Mouse (Mus musculus) erythroblast, embryonic 14.5 days (primary cell): ENCODE results near the gene Pcca. TPM values are rescaled to one million over a fixed set of nuclear protein-coding genes. Genes with fewer than 3 reads are reported as not detected.

Experiments
- H3K27me3 ChIP-seq: 2 replicates; pipeline ENCODE4 v1.6.1; 2012; ENCODE audit warnings: inconsistent platforms; ENCODE audit not compliant: control insufficient read depth
- H3K36me3 ChIP-seq: 2 replicates; pipeline ENCODE4 v1.6.1; 2012; ENCODE audit warnings: mild to moderate bottlenecking, inconsistent platforms; ENCODE audit not compliant: control insufficient read depth
- H3K4me1 ChIP-seq: 2 replicates; pipeline ENCODE4 v1.6.1; 2012; ENCODE audit warnings: inconsistent platforms; ENCODE audit not compliant: control insufficient read depth
- H3K4me3 ChIP-seq: replicated peaks from 2 replicates; pipeline ENCODE3; 2012; ENCODE audit warnings: moderate library complexity, mild to moderate bottlenecking, inconsistent platforms
- H3K9me3 ChIP-seq: 2 replicates; pipeline ENCODE4 v1.6.1; 2012; ENCODE audit warnings: low read length, inconsistent platforms, mixed read lengths; ENCODE audit not compliant: control insufficient read depth
- GATA1 ChIP-seq: IDR thresholded peaks from 2 replicates; pipeline ENCODE4 v1.6.1; 2012; ENCODE audit warnings: low read length, inconsistent platforms, mixed read lengths
- TAL1 ChIP-seq: IDR thresholded peaks from 3 replicates; pipeline ENCODE4 v1.6.1; 2012; ENCODE audit warnings: low read length, inconsistent platforms, mixed read lengths
- polyA plus RNA-seq: library from polyadenylated mRNA; stranded (reverse); fragments of >175 nt; gene quantifications from 2 replicates; pipeline ENCODE4 v1.2.3, GENCODE M21; 2012

Pcca gene
- polyA plus RNA-seq, 1 experiment = 0.07 TPM

DNA sequence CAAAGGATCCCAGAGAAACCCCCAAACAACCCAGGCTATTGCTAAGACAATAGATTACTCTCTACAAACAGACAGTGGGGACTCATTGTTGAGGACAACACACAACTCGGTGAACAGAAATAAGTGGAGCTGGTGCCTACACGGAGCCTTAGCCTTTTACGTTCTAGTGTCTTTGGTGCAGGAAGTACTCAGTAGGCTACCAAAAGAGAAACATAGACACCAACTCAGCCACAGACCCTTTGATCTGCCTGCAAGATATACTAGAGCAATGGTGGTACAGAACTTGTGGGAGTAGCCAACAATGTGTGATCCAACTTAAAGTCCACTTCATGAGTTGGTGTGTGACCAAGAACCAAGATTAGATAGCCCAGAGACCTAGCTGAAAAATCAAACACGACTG is 374.0 kb downstream of the Pcca start:
- peaks cover 5% of the 10 kb centered on the region for H3K36me3 ChIP-seq
- H3K27me3 ChIP-seq = no peaks in the 10 kb centered on the region
- H3K4me3 ChIP-seq = no peak overlapping the region
- peaks cover 15% of the 10 kb centered on the region for H3K4me1 ChIP-seq
- TF ChIP-seq GATA1 (no peak), TAL1 (no peak)
- H3K9me3 ChIP-seq = no peaks in the 10 kb centered on the region

DNA sequence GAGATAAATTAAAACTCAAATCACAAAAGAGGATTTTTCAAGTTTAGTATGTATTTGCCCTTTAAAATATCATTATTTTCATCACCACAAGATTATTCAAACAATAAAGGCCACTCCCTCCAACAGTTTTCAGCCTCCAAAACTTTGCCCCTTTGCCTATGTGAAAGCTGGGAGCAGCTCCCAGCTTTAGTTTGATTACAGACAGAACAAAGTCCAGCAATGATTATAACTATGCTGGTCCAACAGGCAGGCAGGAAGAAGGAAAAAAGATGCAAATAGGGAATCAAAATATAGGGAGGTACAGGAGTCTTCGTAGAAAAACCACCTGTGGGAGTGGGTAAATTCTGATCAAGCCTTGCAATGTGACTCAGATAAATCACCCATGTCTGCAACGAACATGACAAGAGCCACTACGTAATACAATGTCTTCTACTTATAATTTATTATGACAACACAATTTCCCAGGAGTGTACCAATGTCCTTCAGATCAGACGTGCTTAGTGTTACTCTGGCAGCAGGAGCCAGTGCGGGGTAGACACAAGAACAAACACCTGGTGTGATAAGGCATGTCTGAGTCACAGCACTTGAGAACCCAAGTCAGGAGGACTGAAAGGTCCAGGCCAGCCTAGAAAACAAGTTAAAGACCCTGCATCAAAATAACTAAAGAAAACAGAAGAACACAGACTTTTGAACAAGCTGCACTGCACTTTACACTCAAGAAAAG is 375.4 kb downstream of the Pcca start:
- Histone ChIP-seq H3K9me3 (no peaks in the 10 kb centered on the region), H3K27me3 (no peaks in the 10 kb centered on the region), H3K4me3 (no peak overlapping the region), H3K36me3 (peaks cover 3% of the 10 kb centered on the region; the same call in 1 of the 2 replicates), H3K4me1 (peaks cover 18% of the 10 kb centered on the region)
- no peak for TF ChIP-seq GATA1
- TF ChIP-seq TAL1 = no peak

DNA sequence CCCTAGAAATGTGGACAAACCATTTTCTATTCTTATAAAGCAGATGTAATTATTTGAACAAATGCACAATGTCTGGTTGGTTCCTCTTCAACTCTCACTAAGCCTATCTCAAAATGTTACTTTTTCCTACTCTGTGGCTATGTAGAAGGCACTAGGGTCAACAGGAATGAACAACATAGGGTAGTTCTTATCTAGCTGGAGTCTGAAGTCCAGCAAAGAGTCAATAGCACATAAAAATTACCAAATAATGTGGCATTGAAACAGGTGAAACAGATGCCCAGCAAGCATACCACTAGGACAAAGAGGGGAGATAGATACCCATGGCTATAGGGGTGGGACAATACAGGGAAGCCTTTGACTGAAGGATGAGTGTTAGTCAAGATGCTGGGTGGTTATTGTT is 377.1 kb downstream of the Pcca start:
- Histone ChIP-seq H3K27me3 (no peaks in the 10 kb centered on the region), H3K4me1 (peaks cover 18% of the 10 kb centered on the region)
- TF ChIP-seq GATA1 (no peak), TAL1 (no peak)

DNA sequence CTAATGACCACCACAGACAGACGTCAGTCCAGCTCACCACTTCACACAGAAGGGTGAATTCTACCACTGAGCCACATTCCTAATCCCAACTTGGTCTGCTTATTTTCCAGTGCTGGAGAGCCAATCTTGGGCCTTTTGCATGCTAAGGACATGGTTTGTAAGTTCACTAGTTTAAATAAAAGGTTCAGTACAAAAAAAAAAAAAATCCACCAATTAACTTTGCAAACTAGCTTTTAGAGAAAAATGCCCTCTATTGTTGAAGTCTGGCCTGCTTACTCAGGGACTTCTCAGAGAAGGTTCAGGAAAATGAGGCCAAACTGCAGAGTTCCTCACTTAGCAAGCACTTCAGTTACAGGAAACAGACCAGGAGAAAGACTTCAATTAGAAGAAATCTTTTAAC is 378.0 kb downstream of the Pcca start:
- H3K27me3 ChIP-seq = no peaks in the 10 kb centered on the region
- H3K4me3 ChIP-seq = peak overlapping the region; percentile 82
- H3K4me1 ChIP-seq = peaks cover 18% of the 10 kb centered on the region
- TF ChIP-seq TAL1 (no peak), GATA1 (no peak)
- H3K36me3 ChIP-seq = no peaks in the 10 kb centered on the region
- no peaks in the 10 kb centered on the region for H3K9me3 ChIP-seq

More for the DNA sequence above, 377.1 kb downstream of the Pcca start:
- no peaks in the 10 kb centered on the region for H3K9me3 ChIP-seq
- no peaks in the 10 kb centered on the region for H3K36me3 ChIP-seq
- no peak overlapping the region for H3K4me3 ChIP-seq

DNA sequence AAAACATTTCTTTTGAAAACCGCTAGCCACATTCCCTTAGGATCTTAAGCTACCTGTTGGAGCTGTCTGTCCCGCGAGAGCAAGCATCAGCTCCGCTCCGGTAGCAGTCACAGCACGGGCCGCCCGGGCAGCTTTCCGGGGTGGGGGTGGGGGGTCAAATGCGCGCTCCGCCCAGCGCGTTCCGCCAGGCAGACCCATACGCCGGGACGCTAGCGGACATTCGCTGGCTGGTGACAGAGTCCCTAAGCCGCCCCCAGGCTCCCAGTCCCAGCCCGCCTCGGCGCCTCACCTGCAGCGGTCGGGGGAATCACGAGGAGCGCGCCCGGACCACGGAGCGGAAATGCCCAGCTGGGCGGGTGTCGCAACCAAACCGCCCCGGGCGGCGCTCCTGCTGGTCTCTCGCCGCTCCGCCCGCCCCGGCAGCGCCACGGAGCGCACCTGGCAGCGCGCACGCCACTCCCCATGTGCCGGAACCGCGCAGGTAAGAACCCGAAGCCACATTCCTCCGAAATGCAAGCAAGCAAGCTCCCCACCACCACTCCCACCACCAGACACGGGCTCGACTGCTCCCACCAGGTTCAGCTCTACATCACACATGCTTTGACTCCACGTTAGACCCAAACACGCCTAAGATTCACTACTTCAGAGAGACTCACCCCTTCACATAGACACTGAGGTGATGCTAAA is 378.8 kb downstream of the Pcca start:
- H3K27me3 ChIP-seq = no peaks in the 10 kb centered on the region
- H3K4me1 ChIP-seq = peaks cover 18% of the 10 kb centered on the region
- H3K4me3 ChIP-seq = peak overlapping the region; percentile 82
- TF ChIP-seq GATA1 = no peak
- no peak for TF ChIP-seq TAL1
- no peaks in the 10 kb centered on the region for H3K36me3 ChIP-seq
- H3K9me3 ChIP-seq = no peaks in the 10 kb centered on the region

DNA sequence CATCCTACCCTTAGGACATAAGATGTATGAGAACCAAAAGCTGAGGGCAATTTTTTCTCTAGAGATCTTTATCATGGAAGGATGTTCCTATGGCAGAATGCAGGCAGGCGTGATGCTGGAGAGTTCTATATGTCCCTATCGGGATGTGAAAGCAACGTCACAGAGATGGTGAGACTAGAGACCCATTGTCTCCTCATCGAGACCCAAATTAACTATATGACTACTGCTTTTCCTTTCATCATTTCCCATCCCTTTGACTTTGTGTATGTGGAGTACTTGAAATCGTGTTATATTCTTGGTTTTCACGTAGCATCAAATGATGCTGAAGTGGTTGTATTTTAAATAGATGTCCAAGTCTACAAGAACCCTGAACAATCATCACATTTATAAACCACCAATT is 379.5 kb downstream of the Pcca start, which contains the start of gene Ggact:
Gene Ggact, minus strand, starts transcription at position 101 of the 400 bp plus-strand sequence.
- H3K9me3 ChIP-seq = no peaks in the 10 kb centered on the region
- H3K27me3 ChIP-seq = no peaks in the 10 kb centered on the region
- peaks cover 18% of the 10 kb centered on the region for H3K4me1 ChIP-seq
- TF ChIP-seq GATA1 = no peak
- no peak for TF ChIP-seq TAL1
- H3K36me3 ChIP-seq = no peaks in the 10 kb centered on the region
- H3K4me3 ChIP-seq = peak within 1 kb of the TSS; percentile 82

GRCm38 (mm10) chr14:122917676-122918075 is 383.6 kb downstream of the Pcca start:
- no peak overlapping the region for H3K4me3 ChIP-seq
- peaks cover 7% of the 10 kb centered on the region for H3K4me1 ChIP-seq
- no peaks in the 10 kb centered on the region for H3K36me3 ChIP-seq
- no peak for TF ChIP-seq TAL1
- TF ChIP-seq GATA1 = no peak
- no peaks in the 10 kb centered on the region for H3K9me3 ChIP-seq
- H3K27me3 ChIP-seq = no peaks in the 10 kb centered on the region

DNA sequence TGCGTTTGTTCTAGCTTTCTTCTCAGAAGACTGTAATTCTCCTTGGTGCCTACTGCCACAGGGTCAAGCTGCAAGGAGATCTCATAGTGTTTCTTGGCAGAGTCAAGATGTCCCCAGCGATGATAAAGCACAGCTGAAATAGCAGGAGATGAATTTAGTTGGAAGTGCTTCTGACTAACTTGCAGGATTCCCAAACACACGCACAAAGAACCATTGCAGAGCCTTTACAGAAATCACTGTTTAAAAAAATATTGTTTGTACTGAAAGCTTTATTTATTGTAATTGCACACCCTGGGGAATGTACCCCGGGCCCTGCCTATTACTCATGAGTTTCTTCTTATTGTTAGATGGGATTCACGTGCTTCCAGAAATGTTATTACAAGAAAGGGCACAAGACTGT is 385.9 kb downstream of the Pcca start:
- H3K9me3 ChIP-seq = no peaks in the 10 kb centered on the region
- H3K36me3 ChIP-seq = no peaks in the 10 kb centered on the region
- H3K4me3 ChIP-seq = no peak overlapping the region
- TF ChIP-seq TAL1 (no peak), GATA1 (no peak)
- no peaks in the 10 kb centered on the region for H3K27me3 ChIP-seq
- no peaks in the 10 kb centered on the region for H3K4me1 ChIP-seq

- H3K4me1 ChIP-seq = no peaks in the 10 kb centered on the region
Measured at GRCm38 (mm10) chr14:122936460-122936859, 402.3 kb downstream of the Pcca start.

More at GRCm38 (mm10) chr14:122936460-122936859, 402.3 kb downstream of the Pcca start:
- Histone ChIP-seq H3K27me3 (no peaks in the 10 kb centered on the region), H3K9me3 (no peaks in the 10 kb centered on the region), H3K4me3 (no peak overlapping the region), H3K36me3 (peaks cover 2% of the 10 kb centered on the region; the same call in 1 of the 2 replicates)
- TF ChIP-seq TAL1 (no peak), GATA1 (no peak)

Other genes with a start within 250 kb of the Pcca start
- 0.02 TPM in 1 of 2 replicates, not detected in the other for gene Gm5089, start 83.2 kb upstream of the Pcca start, polyA plus RNA-seq
- gene Zic5, start 68.6 kb upstream of the Pcca start, polyA plus RNA-seq = 0.02 TPM in 1 of 2 replicates, not detected in the other
- not detected in 2 replicates for gene Zic2, start 58.9 kb upstream of the Pcca start, polyA plus RNA-seq
- gene Gm10837, start 43.7 kb upstream of the Pcca start, polyA plus RNA-seq = not detected in 2 replicates